In the genomic region with DNA sequence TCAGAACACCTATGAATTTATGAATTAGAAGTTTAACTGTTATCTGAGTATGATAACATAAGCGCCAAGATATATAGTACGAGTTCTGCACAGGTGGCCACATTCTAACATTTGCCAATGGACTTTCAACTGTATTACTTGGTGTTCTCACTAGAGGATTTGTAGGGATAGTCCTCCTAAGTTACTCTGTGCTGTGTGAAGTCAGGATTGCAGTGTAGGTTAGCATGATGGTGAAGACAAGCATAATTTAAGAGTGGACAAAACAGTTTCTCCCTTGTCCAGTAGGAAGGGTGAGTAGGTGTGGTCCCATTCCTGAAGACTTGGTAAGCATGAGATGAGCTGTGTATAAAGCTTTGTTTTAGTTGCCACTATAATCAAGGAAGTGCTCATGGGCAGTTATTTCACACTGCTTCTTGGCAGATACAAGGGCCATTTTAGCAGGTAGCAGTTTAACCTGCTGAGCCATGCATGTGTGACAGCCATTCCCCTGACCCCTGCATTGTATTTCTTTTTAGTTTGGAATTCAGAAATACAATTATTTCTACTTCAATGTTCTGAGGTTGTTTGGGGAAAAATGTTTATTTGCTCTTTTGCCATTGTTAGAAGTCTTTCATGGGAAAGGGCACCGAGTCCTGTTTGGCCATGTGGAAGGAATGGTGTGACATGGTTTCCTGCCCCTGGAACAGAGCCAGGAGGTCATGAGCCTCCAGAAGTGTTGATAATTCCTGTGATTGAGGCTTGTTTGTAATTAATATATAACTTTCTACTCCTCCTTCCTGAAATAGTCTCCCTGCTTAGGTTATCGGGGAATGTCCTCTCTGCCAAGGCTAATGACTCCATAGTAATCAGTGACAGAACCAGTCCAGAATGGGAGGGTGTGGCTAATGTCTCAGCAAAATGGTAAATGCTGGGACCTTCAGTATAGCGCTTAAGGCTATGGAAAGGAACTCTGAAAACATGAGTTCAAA, we compare ENCODE assay signal across 19 mouse cellular contexts.
A peak's percentile ranks its signal among the peaks of the same experiment; 100 is the strongest.
DNase-seq lines count a peak whose midpoint lies in the region; ATAC-seq lines count a peak whose summit lies in the region.
"Had no signal": no experiment of that assay in that cellular context is flagged by ENCODE, and none has a peak within 500 bp of the region (broad histone marks: within the 10 kb centered on the region; RNA-seq: fewer than 3 reads in every experiment).

No protein-coding gene starts in this region.

- 79% methylated on average over 5 of the region's 5 CpGs for WGBS in kidney, embryonic 14.5 days

- no peak overlapping the region for H3K4me2 ChIP-seq in kidney, embryonic 14.5 days (replicated peaks; ENCODE audit: low read depth, low read length)
- H3K4me2 ChIP-seq: heart, embryonic 12.5 days; hindbrain, embryonic 13.5 days; limb, embryonic 13.5 days; midbrain, embryonic 12.5 days; neural tube, embryonic 12.5 days had no signal

- no peaks in the 10 kb centered on the region for H3K36me3 ChIP-seq in kidney, embryonic 14.5 days (ENCODE audit: control insufficient read depth, insufficient read depth, low read length)
- H3K36me3 ChIP-seq: heart, embryonic 12.5 days; hindbrain, embryonic 13.5 days; limb, embryonic 13.5 days; midbrain, embryonic 12.5 days; neural tube, embryonic 12.5 days had no signal

- H3K27ac ChIP-seq in kidney, embryonic 14.5 days (ENCODE audit: low read depth, low read length): no peak overlapping the region
- H3K27ac ChIP-seq: hindbrain, embryonic 13.5 days; limb, embryonic 13.5 days; liver, embryonic 14.5 days; midbrain, embryonic 12.5 days; neural tube, embryonic 12.5 days had no signal

- H3K27me3 ChIP-seq in kidney, embryonic 14.5 days (ENCODE audit: control insufficient read depth, insufficient read depth, low read length): no peaks in the 10 kb centered on the region
- H3K27me3 ChIP-seq: CH12.LX; heart, embryonic 12.5 days; hindbrain, embryonic 13.5 days; limb, embryonic 13.5 days; midbrain, embryonic 12.5 days; neural tube, embryonic 12.5 days had no signal

- H3K4me1 ChIP-seq in kidney, embryonic 14.5 days (ENCODE audit: control insufficient read depth, insufficient read depth, low read length): no peaks in the 10 kb centered on the region
- H3K4me1 ChIP-seq: heart, embryonic 12.5 days; hindbrain, embryonic 13.5 days; limb, embryonic 13.5 days; midbrain, embryonic 12.5 days; neural tube, embryonic 12.5 days had no signal

- H3K9me3 ChIP-seq in kidney, embryonic 14.5 days (ENCODE audit: control insufficient read depth, low read length): peaks cover 8% of the 10 kb centered on the region
- H3K9me3 ChIP-seq: hindbrain, embryonic 13.5 days; limb, embryonic 13.5 days; midbrain, embryonic 12.5 days; neural tube, embryonic 12.5 days had no signal

- 0 out of 2 replicates have a peak, but pooled peaks have one; percentile 28 for ATAC-seq in kidney, embryonic 14.5 days (ENCODE audit: low FRiP score, low TSS enrichment)
- ATAC-seq: forebrain, embryonic 16.5 days had no signal

- DNase-seq in retina, postnatal 1 day: peak; percentile 17
- no peak for DNase-seq in retina, embryonic 14.5 days (ENCODE audit: low spot score)
- peak; percentile 64 to 73 for DNase-seq in kidney, postnatal 36 days
- DNase-seq in frontal cortex, postnatal 14 days (ENCODE audit: low spot score in 2 of 2): no peak
- DNase-seq in left cerebral cortex, adult 11 months (ENCODE audit: low spot score): no peak
- no peak for DNase-seq in lung, postnatal 14 days
- no peak for DNase-seq in gastrocnemius, adult 8-10 months (ENCODE audit: low spot score in 2 of 2)
- DNase-seq: embryo, embryonic 11 days; heart, postnatal 14 days; spleen, adult 18-20 months had no signal

- no peak overlapping the region for H3K4me3 ChIP-seq in kidney, embryonic 14.5 days (ENCODE audit: low read length)
- H3K4me3 ChIP-seq: heart, embryonic 12.5 days; hindbrain, embryonic 13.5 days; limb, embryonic 13.5 days; midbrain, embryonic 12.5 days; neural tube, embryonic 12.5 days had no signal

- H3K9ac ChIP-seq in kidney, embryonic 14.5 days (ENCODE audit: low read depth, low read length): no peak overlapping the region
- H3K9ac ChIP-seq: heart, embryonic 12.5 days; hindbrain, embryonic 13.5 days; limb, embryonic 13.5 days; liver, embryonic 14.5 days; midbrain, embryonic 12.5 days; neural tube, embryonic 12.5 days had no signal

Comparison
In these comparisons a context has a peak if more than half of its experiments do, and no peak if none do; other contexts are left out.
1. DNase-seq: peak in retina, postnatal 1 day (single experiment) and kidney, postnatal 36 days (2 of 2); none in retina, embryonic 14.5 days (single experiment), frontal cortex, postnatal 14 days (0 of 2), left cerebral cortex, adult 11 months (single experiment), lung, postnatal 14 days (single experiment) and gastrocnemius, adult 8-10 months (0 of 2).